ENCODE assay signal across 8 mouse cellular contexts in the genomic region with DNA sequence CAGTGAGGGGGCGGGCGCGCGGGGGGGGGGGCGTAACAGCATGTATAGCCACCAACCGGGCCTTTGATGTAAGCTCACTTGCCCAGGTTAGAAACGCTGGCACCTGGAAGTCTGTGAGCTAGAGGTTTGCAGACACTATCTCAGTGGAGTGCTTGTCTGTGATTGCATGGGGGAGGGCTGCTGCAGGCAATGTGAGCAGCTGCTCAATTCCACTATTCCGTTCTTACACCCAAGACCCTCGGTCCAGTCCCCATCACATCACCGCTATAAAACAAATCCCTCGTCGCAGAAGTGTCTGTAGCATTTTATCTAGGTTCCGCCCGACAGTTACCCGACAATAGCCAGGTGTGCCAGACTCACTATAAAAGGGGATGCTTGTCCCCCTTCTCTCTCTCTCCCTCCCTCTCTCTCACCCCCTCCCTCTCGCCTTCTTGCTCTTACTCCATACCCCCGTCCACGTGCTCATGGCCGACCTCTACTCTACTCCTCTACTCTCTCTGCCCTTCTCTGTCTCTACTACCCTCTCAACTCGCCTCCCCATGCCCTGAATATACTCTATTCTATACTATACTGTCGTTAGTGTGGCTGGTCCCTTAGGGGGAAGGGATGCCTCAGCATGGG.
DNase-seq lines count a peak whose midpoint lies in the region; ATAC-seq and TF ChIP-seq lines count a peak whose summit lies in the region.

No protein-coding gene starts in this region.

- H3K9ac ChIP-seq in forebrain, embryonic 12.5 days, result peak overlapping the region; percentile 25; the same call in 1 of the 2 replicates
- 0 out of 2 replicates have a peak overlapping the region, but pooled peaks have one; percentile 29 for H3K9ac ChIP-seq in neural tube, embryonic 12.5 days

- peak overlapping the region; percentile 54 for H3K4me2 ChIP-seq in forebrain, embryonic 12.5 days
- peak overlapping the region; percentile 59 for H3K4me2 ChIP-seq in neural tube, embryonic 12.5 days (replicated peaks)

- no peak for TF ChIP-seq CTCF in left cerebral cortex, adult 2 months (IDR thresholded peaks at IDR 0.05)

- peaks cover 33% of the 10 kb centered on the region for H3K27me3 ChIP-seq in forebrain, embryonic 12.5 days
- H3K27me3 ChIP-seq in limb, embryonic 10.5 days (ENCODE audit: low read depth, poor library complexity, severe bottlenecking), result peaks cover 78% of the 10 kb centered on the region
- no peaks in the 10 kb centered on the region for H3K27me3 ChIP-seq in neural tube, embryonic 12.5 days (replicated peaks)

- no peaks in the 10 kb centered on the region for H3K9me3 ChIP-seq in forebrain, embryonic 12.5 days
- H3K9me3 ChIP-seq in limb, embryonic 10.5 days (replicated peaks), result no peaks in the 10 kb centered on the region
- no peaks in the 10 kb centered on the region for H3K9me3 ChIP-seq in neural tube, embryonic 12.5 days

- peak overlapping the region; percentile 50 for H3K4me3 ChIP-seq in left cerebral cortex, adult 2 months
- peak overlapping the region; percentile 59 for H3K4me3 ChIP-seq in brown adipose tissue, adult 24 weeks (ENCODE audit: insufficient read depth, low read depth, low read length)
- H3K4me3 ChIP-seq in forebrain, embryonic 12.5 days (replicated peaks), result peak overlapping the region; percentile 38
- peak overlapping the region; percentile 52 for H3K4me3 ChIP-seq in limb, embryonic 10.5 days
- H3K4me3 ChIP-seq in neural tube, embryonic 12.5 days, result 0 out of 2 replicates have a peak overlapping the region, but pooled peaks have one; percentile 5

- peaks cover 6% of the 10 kb centered on the region for H3K4me1 ChIP-seq in brown adipose tissue, adult 24 weeks (ENCODE audit: control insufficient read depth, insufficient read depth, insufficient read length, low read length)
- peaks cover 23% of the 10 kb centered on the region for H3K4me1 ChIP-seq in forebrain, embryonic 12.5 days
- peaks cover 30% of the 10 kb centered on the region for H3K4me1 ChIP-seq in limb, embryonic 10.5 days
- peaks cover 9% of the 10 kb centered on the region; the same call in 1 of the 2 replicates for H3K4me1 ChIP-seq in neural tube, embryonic 12.5 days

- WGBS in forebrain, embryonic 12.5 days, result 9% methylated on average over 20 of the region's 21 CpGs
- WGBS in limb, embryonic 10.5 days, result 6% methylated on average over 21 of the region's 21 CpGs
- WGBS in neural tube, embryonic 12.5 days, result 6% methylated on average over 19 of the region's 21 CpGs

- no peaks in the 10 kb centered on the region for H3K36me3 ChIP-seq in forebrain, embryonic 12.5 days (replicated peaks)
- no peaks in the 10 kb centered on the region for H3K36me3 ChIP-seq in limb, embryonic 10.5 days
- no peaks in the 10 kb centered on the region for H3K36me3 ChIP-seq in neural tube, embryonic 12.5 days

- intact Hi-C loops in left cerebral cortex, adult 2 months (cut with DNase I), result loop anchor here (2.0 to 10.0 kb wide), 6 partner anchors 49 to 311 kb away; no protein-coding TSS in a partner anchor

- DNase-seq in left cerebral cortex, adult 2 months (ENCODE audit: extremely low spot score in 1 of 2, low spot score in 2 of 2), result no peak
- no peak for DNase-seq in left cerebral cortex, adult 11 months (ENCODE audit: low spot score)
- peak; percentile 48 for DNase-seq in limb, embryonic 10.5 days (ENCODE audit: low spot score)
- DNase-seq in gastrocnemius, postnatal 10 days, result no peak

- peak; percentile 60 for ATAC-seq in forebrain, embryonic 12.5 days (ENCODE audit: low FRiP score)
- peak; percentile 71 for ATAC-seq in neural tube, embryonic 12.5 days (ENCODE audit: low FRiP score, low read depth)
- no peak for ATAC-seq in activated CD4-positive, CD25-positive, alpha-beta regulatory T cell, adult 4 months

- H3K27ac ChIP-seq in left cerebral cortex, adult 2 months, result peak overlapping the region; percentile 90
- H3K27ac ChIP-seq in brown adipose tissue, adult 24 weeks (replicated peaks; ENCODE audit: low read depth, low read length), result peak overlapping the region; percentile 87
- peak overlapping the region; percentile 95 for H3K27ac ChIP-seq in forebrain, embryonic 12.5 days
- H3K27ac ChIP-seq in limb, embryonic 10.5 days, result peak overlapping the region; percentile 92
- H3K27ac ChIP-seq in neural tube, embryonic 12.5 days, result peak overlapping the region; percentile 81

Comparison
In these comparisons a context has a peak if more than half of its experiments do, and no peak if none do; other contexts are left out.
1. H3K4me3 ChIP-seq: peak in every context shown above with its lines; median percentile 59 in brown adipose tissue, adult 24 weeks; 52 in limb, embryonic 10.5 days; 50 in left cerebral cortex, adult 2 months; 38 in forebrain, embryonic 12.5 days; 5 in neural tube, embryonic 12.5 days.